Mouse (Mus musculus): Measurements from ENCODE around the gene Gm49394. TPM values are rescaled to one million over a fixed set of nuclear protein-coding genes. Genes with fewer than 3 reads are reported as not detected.

The Gm49394 gene
- polyA plus RNA-seq, 1 experiment from 2014 or later, result not detected

- H3K9ac ChIP-seq (replicated peaks), result no peak overlapping the region
- ATAC-seq (ENCODE audit: low FRiP score, low read depth), result no peak
- no peak overlapping the region for H3K4me3 ChIP-seq
- 68% methylated on average over 4 of the region's 4 CpGs for WGBS
- H3K4me2 ChIP-seq (replicated peaks), result no peak overlapping the region
- no peaks in the 10 kb centered on the region; the same call in 1 of the 2 replicates for H3K4me1 ChIP-seq
- H3K27me3 ChIP-seq, result peaks cover 64% of the 10 kb centered on the region
- H3K27ac ChIP-seq (replicated peaks), result no peak overlapping the region
- H3K36me3 ChIP-seq, result no peaks in the 10 kb centered on the region
- peaks cover 24% of the 10 kb centered on the region for H3K9me3 ChIP-seq
Measured at GRCm38 (mm10) chr7:142666109-142666508, 3.6 kb downstream of the Gm49394 start.

DNA sequence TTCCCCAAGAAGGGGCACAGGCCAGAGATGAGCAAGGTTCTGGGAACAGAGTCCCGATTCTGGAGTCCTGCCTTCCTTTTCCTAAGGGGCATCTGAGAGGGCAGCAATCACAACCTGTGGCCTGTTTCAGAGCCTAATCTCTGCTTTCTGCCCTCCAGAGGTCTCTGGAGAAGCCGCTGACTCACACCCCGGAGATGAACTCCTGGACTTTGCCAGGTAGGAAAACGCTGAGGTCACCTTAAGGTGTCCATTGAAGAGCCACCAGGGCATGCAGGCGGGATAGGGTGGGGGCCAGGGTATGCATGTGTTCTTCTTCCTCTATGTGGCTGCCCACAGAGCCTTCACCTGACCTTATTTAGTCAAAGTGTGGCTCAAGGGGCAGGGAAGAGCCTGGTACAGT is 4.4 kb downstream of the Gm49394 start:
- Histone ChIP-seq H3K4me2 (replicated peaks) (no peak overlapping the region), H3K9ac (replicated peaks) (no peak overlapping the region), H3K4me1 (peaks cover 7% of the 10 kb centered on the region), H3K36me3 (no peaks in the 10 kb centered on the region), H3K27me3 (peaks cover 71% of the 10 kb centered on the region), H3K4me3 (no peak overlapping the region), H3K27ac (replicated peaks) (no peak overlapping the region), H3K9me3 (peaks cover 19% of the 10 kb centered on the region)
- no peak for ATAC-seq (ENCODE audit: low FRiP score, low read depth)
- WGBS, result 48% methylated on average over 5 of the region's 5 CpGs

- Histone ChIP-seq H3K27me3 (peaks cover 79% of the 10 kb centered on the region), H3K4me3 (no peak overlapping the region), H3K36me3 (no peaks in the 10 kb centered on the region), H3K9ac (replicated peaks) (no peak overlapping the region), H3K4me1 (peaks cover 8% of the 10 kb centered on the region), H3K27ac (replicated peaks) (no peak overlapping the region), H3K4me2 (replicated peaks) (no peak overlapping the region), H3K9me3 (peaks cover 11% of the 10 kb centered on the region)
- no peak for ATAC-seq (ENCODE audit: low FRiP score, low read depth)
- 7% methylated on average over 9 of the region's 9 CpGs for WGBS
Measured at GRCm38 (mm10) chr7:142664465-142665029, 5.2 kb downstream of the Gm49394 start.

DNA sequence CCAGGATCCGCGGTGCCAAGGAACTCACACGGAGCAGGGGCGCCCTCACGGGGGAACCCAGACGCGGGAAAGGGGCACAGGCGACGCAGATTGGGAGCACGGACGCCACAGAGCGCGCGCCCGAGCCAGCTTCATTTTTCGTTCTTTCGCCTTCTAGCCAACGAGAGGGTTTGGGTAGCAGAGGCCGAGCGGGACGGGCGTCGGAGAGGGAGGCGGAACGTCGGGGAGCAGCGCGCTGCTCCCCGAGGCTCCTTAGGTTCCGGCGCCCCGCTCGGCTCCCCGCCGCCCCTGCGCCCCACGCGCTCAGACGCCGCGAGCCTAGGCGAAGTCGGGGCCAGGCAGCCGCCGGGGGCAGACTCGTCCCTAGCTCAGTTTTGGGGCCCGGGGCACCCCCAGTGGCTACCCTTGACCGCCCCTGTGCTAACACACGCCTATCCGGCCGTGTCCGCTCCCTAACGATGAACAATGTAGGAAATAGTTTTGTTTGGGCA is 5.8 kb downstream of the Gm49394 start:
- Histone ChIP-seq H3K4me3 (peak overlapping the region; percentile 13; the same call in 1 of the 2 replicates), H3K27me3 (peaks cover 85% of the 10 kb centered on the region), H3K27ac (replicated peaks) (no peak overlapping the region), H3K9me3 (peaks cover 7% of the 10 kb centered on the region; the same call in 1 of the 2 replicates), H3K9ac (replicated peaks) (no peak overlapping the region), H3K36me3 (no peaks in the 10 kb centered on the region), H3K4me2 (replicated peaks) (peak overlapping the region; percentile 25; the same call in 1 of the 2 replicates), H3K4me1 (peaks cover 13% of the 10 kb centered on the region)
- no peak for ATAC-seq (ENCODE audit: low FRiP score, low read depth)
- WGBS, result under 1% methylated on average over 49 of the region's 53 CpGs

- Histone ChIP-seq H3K4me1 (peaks cover 21% of the 10 kb centered on the region), H3K36me3 (no peaks in the 10 kb centered on the region), H3K27me3 (peaks cover 93% of the 10 kb centered on the region), H3K9ac (replicated peaks) (no peak overlapping the region), H3K4me2 (replicated peaks) (no peak overlapping the region), H3K9me3 (peaks cover 2% of the 10 kb centered on the region; the same call in 1 of the 2 replicates), H3K4me3 (no peak overlapping the region), H3K27ac (replicated peaks) (no peak overlapping the region)
- WGBS, result 3% methylated on average over 5 of the region's 5 CpGs
- no peak for ATAC-seq (ENCODE audit: low FRiP score, low read depth)
Measured at GRCm38 (mm10) chr7:142663151-142663550, 6.6 kb downstream of the Gm49394 start.

DNA sequence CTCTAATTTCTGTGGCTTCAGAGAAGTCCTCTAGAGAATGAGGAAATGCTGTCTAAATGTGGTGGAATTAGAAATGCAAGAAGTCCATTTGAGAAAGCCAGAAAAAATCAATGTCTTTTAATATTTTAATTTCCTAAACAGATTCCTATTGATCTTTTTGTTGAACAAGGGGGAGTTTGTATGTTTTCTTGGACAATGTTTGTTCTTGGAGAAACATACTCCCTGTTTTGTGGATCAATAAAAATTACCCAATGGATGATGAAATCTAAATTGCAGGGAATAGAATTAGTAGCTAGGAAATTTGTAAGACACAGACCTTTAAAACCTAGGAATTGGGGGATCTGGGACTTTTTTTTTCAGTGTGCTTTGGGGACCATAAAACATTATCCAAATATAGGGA is 7.9 kb downstream of the Gm49394 start:
- peaks cover 26% of the 10 kb centered on the region for H3K4me1 ChIP-seq
- no peak for ATAC-seq (ENCODE audit: low FRiP score, low read depth)
- peaks cover 96% of the 10 kb centered on the region for H3K27me3 ChIP-seq
- no peak overlapping the region for H3K9ac ChIP-seq (replicated peaks)
- no peaks in the 10 kb centered on the region for H3K9me3 ChIP-seq
- no peak overlapping the region for H3K4me2 ChIP-seq (replicated peaks)
- no peaks in the 10 kb centered on the region for H3K36me3 ChIP-seq
- H3K27ac ChIP-seq (replicated peaks), result no peak overlapping the region
- H3K4me3 ChIP-seq, result no peak overlapping the region

DNA sequence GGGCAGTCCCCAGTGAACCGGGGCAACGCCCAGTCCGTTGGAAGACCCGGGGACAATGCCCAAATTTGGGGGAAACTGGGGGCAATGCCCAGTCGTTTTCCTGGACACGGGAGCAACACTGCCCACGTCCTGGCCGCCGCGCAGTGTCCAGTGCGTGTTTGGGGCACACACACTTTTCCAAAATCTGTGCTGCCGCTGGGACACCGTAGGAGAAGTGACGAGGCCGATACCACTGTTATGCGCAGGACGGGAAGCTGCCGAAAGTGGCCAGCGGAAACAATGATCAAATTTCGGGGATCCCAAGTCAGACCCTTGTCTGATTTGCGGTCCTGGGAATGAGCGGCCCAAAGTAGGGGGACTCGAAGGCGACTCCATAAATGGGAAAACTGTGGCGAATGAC is 8.7 kb downstream of the Gm49394 start:
- Histone ChIP-seq H3K27ac (replicated peaks) (no peak overlapping the region), H3K27me3 (peaks cover 96% of the 10 kb centered on the region), H3K9ac (replicated peaks) (no peak overlapping the region), H3K4me1 (peaks cover 26% of the 10 kb centered on the region), H3K36me3 (no peaks in the 10 kb centered on the region), H3K9me3 (no peaks in the 10 kb centered on the region), H3K4me3 (peak overlapping the region; percentile 43), H3K4me2 (replicated peaks) (peak overlapping the region; percentile 52)
- ATAC-seq (ENCODE audit: low FRiP score, low read depth), result no peak
- WGBS, result under 1% methylated on average over 25 of the region's 25 CpGs

DNA sequence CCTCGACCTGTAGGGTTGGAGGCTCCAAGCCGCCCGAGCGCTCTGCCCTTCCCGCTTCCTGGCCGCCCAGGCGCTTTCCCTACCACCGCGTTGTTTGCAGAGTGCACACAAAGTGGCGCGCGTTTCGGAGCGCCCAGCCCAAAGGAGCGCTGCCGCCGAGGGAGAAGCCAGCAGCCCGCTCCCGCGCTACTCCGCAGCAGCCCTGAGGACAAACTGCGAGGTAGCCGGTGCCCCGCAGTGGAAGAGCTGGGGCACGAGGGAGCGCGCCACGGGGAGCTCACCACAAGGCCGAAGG is 9.1 kb downstream of the Gm49394 start:
- 0 out of 2 replicates have a peak overlapping the region, but pooled peaks have one; percentile 29 for H3K9ac ChIP-seq (replicated peaks)
- H3K27ac ChIP-seq (replicated peaks), result no peak overlapping the region
- H3K27me3 ChIP-seq, result peaks cover 96% of the 10 kb centered on the region
- H3K4me1 ChIP-seq, result peaks cover 26% of the 10 kb centered on the region
- H3K4me3 ChIP-seq, result peak overlapping the region; percentile 43
- 0% methylated on average over 29 of the region's 29 CpGs for WGBS
- no peak for ATAC-seq (ENCODE audit: low FRiP score, low read depth)
- H3K4me2 ChIP-seq (replicated peaks), result peak overlapping the region; percentile 52
- H3K9me3 ChIP-seq, result no peaks in the 10 kb centered on the region
- no peaks in the 10 kb centered on the region for H3K36me3 ChIP-seq

DNA sequence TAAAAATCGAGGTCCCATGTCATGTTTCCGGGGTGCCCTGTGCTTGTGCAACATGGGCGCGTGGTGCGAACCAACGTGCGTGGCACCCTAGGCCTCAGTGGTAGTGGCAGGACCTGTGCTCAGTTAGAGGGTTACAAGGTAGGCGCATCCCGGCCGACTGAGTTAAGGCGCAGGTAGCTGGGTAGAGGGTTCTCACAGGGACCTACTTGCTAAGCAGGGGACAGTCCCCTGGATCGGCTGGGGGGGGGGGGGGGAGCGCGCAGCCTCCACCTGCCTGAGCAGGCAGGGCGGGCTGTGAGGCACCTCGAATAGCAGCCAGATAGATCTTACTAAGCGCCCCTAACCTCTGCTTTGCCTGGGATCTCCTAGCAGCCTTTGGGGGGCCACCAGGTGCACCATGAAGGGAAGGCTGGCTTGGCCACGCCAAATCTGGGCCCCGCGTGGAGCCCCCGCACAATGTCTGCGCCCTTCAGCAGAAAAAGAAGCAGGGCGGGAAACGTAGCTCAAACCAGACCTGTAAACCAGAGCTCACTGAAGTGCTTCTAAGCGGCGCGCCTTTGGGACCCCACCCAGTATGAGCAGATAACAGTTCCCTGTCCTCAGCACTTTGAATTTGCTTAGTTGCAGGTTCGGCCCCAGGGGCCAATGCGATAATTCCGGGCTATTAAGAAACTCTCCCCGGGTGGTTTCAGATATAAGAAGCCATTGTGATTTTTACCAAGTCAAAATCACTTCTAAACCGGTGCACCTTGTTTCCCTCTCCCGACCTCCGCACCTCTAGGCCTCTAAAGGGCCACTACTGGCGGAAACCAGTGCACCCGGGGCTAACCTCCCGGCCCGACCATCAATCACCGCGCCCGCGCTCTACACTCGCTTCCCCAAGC is 9.7 kb downstream of the Gm49394 start:
- peaks cover 96% of the 10 kb centered on the region for H3K27me3 ChIP-seq
- H3K27ac ChIP-seq (replicated peaks), result no peak overlapping the region
- no peak for ATAC-seq (ENCODE audit: low FRiP score, low read depth)
- H3K9ac ChIP-seq (replicated peaks), result 0 out of 2 replicates have a peak overlapping the region, but pooled peaks have one; percentile 29
- no peaks in the 10 kb centered on the region for H3K9me3 ChIP-seq
- peaks cover 26% of the 10 kb centered on the region for H3K4me1 ChIP-seq
- peak overlapping the region; percentile 43 for H3K4me3 ChIP-seq
- peak overlapping the region; percentile 52 for H3K4me2 ChIP-seq (replicated peaks)
- WGBS, result under 1% methylated on average over 41 of the region's 43 CpGs
- H3K36me3 ChIP-seq, result no peaks in the 10 kb centered on the region

GRCm38 (mm10) chr7:142659181-142659681 is 10.5 kb downstream of the Gm49394 start:
- Histone ChIP-seq H3K4me2 (replicated peaks) (peak overlapping the region; percentile 52), H3K9me3 (no peaks in the 10 kb centered on the region), H3K36me3 (no peaks in the 10 kb centered on the region), H3K27ac (replicated peaks) (no peak overlapping the region), H3K4me3 (peak overlapping the region; percentile 43), H3K27me3 (peaks cover 96% of the 10 kb centered on the region), H3K4me1 (peaks cover 26% of the 10 kb centered on the region), H3K9ac (replicated peaks) (peak overlapping the region; percentile 37; the same call in 1 of the 2 replicates)
- peak; percentile 57 for ATAC-seq (ENCODE audit: low FRiP score, low read depth)
- 1% methylated on average over 38 of the region's 70 CpGs for whole genome bisulfite sequencing

DNA sequence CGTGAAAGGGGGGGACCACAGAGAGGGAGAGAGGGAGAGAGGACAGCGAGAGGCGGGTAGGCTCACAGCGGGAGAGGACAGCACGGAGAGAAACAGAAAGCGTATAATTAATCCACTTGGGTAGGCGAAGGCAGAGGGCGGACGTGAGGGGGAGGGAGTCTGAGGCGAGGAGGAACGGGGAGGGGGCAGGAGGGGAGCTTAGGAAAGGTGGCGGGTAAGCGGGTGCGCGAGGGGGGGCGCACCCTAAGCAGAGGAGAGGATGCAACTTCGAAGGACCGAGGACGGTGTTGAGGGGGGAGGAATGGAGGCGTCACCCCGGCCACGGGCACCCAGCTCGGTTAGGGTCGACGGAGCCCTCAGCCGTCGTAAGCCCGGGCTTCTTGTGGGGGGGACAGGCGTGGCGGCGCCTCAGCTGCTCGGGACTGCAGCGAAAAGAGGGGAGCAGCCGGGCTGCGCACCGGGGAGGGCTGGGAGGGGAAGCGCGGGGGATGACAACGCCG is 11.0 kb downstream of the Gm49394 start:
- peak overlapping the region; percentile 43 for H3K4me3 ChIP-seq
- H3K27ac ChIP-seq (replicated peaks), result no peak overlapping the region
- WGBS, result 1% methylated on average over 37 of the region's 40 CpGs
- peak overlapping the region; percentile 47; the same call in 1 of the 2 replicates for H3K9ac ChIP-seq (replicated peaks)
- peak; percentile 24; the same call in 1 of the 2 replicates for ATAC-seq (ENCODE audit: low FRiP score, low read depth)
- H3K4me1 ChIP-seq, result peaks cover 26% of the 10 kb centered on the region
- H3K9me3 ChIP-seq, result no peaks in the 10 kb centered on the region
- no peaks in the 10 kb centered on the region for H3K36me3 ChIP-seq
- H3K27me3 ChIP-seq, result peaks cover 96% of the 10 kb centered on the region
- H3K4me2 ChIP-seq (replicated peaks), result peak overlapping the region; percentile 52
